Mouse (Mus musculus) MEL-GATA-1-ER (cell line): ENCODE data around the gene Rab1b.

Experiments
- DNase-seq: peaks from one replicate; pipeline ENCODE4 v3.0.0-alpha.2; 2012; ENCODE audit warnings: low read depth; ENCODE audit errors: extremely low read depth

The Rab1b gene

GRCm38 (mm10) chr19:5051031-5051430 is 55.8 kb downstream of the Rab1b start:
- no peak for DNase-seq

GRCm38 (mm10) chr19:5050047-5050905 is 56.6 kb downstream of the Rab1b start, which contains the start of gene Rin1:
Gene Rin1, plus strand, starts transcription at chr19:5050481.
- no peak for DNase-seq

DNA sequence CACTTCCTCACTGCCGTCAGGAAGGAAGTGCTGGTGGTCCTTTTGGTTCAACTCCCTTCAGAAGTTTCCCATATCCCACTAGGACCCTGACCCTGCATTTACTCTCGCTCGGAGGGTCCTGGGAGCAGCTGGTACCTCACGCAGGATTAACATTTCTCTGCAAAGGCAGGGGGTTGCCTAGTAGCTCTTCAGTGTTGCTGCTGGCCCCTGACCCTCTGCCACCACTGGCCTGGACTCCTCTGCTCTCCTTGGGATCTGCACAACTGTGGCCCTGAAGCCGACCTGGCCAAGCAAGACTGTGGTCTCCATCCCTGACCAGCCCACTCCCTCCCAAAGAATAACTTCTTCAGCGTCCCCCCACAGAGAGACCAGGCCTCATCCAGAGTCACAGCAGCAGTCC is 57.5 kb downstream of the Rab1b start:
- no peak for DNase-seq
